Mouse (Mus musculus) kidney, adult 11 months (tissue): Measurements from ENCODE around the gene Txndc9.

ENCODE experiments used
- DNase-seq: peaks from one replicate; pipeline ENCODE4 v3.0.0; 2022

Gene Txndc9

DNA sequence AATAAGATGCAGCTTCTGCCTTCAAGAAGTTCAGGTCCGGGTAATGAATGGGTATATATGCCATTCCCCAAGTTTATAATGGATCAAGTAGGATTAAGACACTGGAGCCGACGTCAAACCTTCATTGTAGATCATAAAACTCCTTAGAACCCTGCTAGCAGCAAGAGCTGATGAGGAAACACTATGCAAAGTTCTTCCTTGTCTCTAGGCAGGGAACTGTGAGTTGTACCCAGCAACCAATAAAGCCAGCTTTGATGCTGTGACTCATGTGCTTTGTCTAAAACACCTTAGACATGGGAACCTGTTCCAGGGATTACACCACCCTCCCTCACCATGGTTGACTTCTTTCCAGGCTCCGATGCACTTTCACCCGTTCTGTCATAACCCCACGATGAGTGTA is 28.9 kb downstream of the Txndc9 start:
- no peak for DNase-seq

DNA sequence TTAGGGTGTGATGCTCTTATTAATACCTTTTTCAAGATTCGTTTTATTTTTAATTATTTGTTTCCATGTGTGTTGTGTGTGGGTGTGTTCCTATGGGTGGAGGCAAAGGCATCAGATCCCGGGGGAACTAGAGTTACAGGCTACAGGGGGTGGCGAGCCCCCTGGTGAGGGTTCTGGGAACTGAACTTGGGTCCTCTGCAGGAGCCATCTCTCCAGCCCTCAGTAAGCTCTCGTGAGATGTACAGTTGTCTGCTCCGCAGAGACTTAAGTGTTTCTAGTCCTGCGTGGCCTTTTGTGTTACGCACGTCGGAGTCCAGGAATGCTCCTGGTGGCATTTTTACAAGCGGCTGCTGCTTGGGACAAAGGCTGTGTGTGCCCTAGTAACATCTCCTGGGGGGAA is 32.1 kb downstream of the Txndc9 start:
- no peak for DNase-seq

DNA sequence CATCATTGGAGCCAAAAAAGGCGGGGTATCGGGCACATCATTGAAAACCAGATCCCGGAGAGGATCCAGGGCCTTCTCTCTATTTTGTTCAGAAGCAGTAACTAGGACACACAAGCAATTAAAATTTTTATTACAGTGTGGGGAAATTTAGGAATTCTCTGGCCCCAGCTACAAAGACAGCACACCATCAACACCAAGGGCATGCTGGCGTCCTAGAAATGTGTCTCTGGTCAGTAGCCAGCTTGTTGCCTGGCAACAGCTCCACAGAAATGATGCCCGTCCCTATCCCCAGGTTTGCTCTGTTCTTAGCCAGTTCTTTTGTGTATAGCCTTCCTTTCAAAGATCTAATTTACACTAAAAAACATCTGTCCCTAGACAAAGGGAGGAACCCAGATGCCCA is 38.2 kb downstream of the Txndc9 start:
- DNase-seq, result no peak

DNA sequence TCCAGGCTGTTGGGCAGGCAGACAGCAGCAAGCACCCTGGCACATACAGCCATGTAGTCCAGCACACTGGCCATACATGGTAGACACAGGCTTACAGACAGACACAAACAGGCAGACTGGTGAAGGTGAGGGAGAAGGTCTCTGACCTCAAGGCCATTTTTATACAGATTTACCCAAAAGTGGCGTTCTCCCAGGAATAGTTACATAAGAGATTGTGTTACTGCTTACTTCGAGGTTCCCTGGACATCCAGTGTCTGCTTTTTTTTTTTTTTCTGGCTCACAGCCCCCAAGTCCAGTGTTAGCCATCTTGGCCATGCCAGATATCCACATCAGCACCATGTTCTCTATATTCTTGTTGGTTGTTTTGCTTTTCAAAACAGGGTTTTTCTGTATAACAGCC is 39.2 kb downstream of the Txndc9 start:
- no peak for DNase-seq

DNA sequence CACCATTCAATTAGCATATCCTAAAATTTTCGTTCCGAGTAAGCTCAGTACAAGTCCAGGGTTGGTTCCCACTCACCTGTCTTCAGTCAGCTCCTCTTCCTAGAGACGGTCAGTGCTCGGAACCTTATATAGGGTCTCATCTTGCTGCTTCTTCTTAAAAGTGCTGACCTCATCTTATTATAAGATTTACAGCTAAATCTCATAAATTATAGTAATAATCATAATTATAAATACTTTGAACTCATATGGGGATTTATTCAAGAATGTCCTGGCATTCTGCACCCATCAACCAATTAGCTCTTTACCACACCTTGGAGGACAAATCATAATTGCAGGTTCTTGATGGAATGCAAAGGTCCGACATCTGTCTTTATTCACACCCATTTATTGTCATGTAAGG is 40.0 kb downstream of the Txndc9 start, which contains the start of gene Lyg1:
Lyg1 (minus strand) TSS at position 101 of the 400 bp plus-strand sequence.
- no peak for DNase-seq

DNA sequence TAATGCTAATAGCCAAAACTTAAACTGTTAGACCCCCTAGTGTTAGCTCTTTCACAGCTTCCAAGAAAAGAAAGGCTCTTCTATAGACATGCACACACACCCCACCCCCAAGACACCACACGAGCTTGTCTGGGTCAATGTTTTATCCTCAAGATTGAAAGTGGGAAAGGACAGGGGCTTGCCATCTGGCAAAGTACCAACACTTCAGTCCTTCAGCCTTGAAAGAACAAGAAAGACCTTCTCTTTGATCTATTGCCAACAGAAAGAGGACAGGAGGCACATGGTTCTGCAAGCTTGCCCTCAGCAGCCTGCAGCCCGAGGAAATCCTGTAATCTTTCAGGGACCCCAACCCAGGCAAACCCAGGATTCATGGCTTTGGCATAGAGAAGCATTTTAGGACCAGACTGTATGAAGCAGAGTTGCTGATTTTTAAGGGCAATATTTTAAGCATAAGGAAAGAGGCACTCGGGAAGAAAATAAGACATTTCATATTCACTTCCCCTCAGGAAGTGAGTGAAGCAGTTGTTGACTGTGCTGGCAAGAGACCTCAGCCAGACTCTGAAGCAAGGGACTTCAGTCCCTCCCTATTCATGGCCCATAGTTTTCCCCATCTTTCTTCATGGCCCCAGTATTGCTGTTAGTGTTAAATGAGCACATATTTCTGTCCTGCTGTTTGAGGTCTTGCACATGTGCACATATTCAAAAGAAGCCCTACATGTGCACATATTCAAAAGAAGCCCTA is 40.8 kb downstream of the Txndc9 start:
- DNase-seq, result no peak

DNA sequence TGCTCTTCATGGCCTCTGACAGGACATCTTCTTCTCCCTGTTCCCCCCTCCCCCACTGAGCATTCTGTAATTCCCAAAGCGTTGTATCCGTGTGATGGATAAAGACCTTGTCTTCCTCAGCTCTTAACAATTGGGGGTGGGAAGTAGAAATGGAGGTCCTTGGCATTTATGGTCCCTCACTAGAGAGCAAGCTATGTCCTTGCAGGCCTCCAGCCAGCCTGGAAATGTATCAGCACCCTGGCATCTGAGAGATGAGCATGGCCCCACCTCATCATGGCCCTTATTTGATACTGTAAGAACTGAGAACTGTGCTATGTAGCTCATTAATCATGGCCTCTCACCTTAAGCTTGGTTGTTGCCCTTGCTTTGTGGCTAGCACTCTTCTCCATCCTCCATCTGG is 42.4 kb downstream of the Txndc9 start:
- DNase-seq, result no peak

DNA sequence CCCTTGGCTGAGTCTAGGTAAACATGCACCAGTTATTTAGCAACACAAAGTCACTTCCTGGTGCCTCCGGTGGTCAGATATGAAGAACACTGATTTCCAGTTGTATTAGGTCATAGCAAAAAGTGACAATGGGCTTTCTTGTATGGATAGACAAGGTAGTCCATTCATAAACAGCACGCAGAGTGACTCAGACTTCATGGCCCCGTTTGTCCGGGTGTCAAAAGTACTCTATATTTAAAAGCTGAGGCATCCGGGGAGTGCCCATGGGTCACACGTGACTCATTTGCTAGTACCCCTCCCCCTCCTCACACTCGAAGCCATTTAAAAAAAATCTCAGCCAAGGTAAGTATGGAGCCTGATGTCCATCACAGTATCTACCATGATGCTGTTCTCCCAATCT is 42.9 kb downstream of the Txndc9 start:
- DNase-seq, result no peak

DNA sequence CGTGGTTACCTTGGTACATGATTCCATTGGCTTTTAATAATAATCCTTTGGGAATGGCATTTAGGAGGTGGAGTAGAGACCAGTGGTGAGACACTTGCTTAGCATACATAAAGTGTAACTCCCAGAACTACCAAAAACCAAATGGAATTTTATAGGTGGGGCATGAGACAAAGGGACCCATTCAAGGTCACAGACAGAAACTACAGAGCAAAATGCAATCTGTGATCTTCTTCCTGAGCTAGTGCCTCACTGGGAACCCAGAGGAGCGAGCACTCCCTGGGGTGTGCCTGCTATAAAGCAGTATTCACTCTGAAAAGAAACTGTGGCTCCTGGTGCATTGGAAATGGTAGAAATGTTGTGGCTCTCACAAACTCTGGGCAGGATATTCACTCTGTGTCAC is 48.8 kb downstream of the Txndc9 start:
- DNase-seq, result no peak
